Mouse (Mus musculus): ENCODE measurements around the gene Cd164l2. TPM values are rescaled to one million over a fixed set of nuclear protein-coding genes. Genes with fewer than 3 reads are reported as not detected.

The Cd164l2 gene
- 3.6 and 5.2 TPM in 2 replicates for polyA plus RNA-seq (2015; fragmentation: Nextera tagmentation; extraction: Ambion mirVana)

DNA sequence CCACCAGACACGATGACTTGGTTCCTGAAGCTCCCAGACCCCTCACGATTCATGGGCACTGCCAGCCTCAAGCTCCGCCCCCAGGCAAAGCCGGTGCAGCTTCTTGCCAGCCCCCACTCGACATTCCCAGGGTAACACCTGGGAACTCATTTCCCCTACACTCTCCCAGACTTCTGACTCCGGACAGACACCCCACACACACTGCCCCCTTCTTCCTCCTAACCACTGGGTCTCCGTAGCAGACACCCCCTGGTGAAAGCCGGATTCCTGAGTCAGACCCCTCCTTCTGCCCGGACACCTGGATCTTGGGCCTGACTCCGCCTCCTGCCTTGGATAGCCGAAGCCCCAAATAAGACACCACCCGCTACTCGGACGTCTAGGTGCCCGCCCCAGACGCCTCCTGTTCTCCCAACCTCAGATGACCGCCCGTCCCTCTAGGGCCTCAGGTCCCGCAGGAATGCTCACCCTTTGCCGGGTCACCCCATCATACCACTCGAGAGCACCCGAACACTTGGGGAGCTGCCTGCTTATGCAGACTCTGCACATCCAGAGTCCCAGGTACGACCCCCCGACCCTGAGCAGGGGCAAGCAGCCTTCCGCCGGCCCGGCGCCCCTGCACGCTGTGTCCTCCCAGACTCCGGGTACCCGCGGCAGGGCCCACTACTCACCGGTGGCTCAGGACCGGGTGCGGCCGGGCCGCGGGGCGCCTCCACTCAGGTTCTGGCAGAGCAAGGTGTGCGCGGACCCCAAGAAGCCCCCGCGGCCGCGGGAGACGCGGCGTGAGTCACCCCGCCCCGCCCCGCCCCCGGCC, at the start of gene Cd164l2, which contains the start of gene Gpr3:
Gene Cd164l2 (plus strand): TSS at position 381 of the 811 bp plus-strand sequence.
Gene Gpr3 (minus strand): TSS at position 786 of the 811 bp plus-strand sequence.
- peak; percentile 33; the same call in 1 of the 2 replicates for ATAC-seq (ENCODE audit: insufficient number of reproducible peaks, low FRiP score, low TSS enrichment, low read depth)

GRCm38 (mm10) chr4:133162196-133162595, 49.7 kb upstream of the Cd164l2 start:
- no peak overlapping the region for H3K9ac ChIP-seq
- no peaks in the 10 kb centered on the region for H3K27me3 ChIP-seq
- H3K27ac ChIP-seq = no peak overlapping the region
- H3K36me3 ChIP-seq = peaks cover 23% of the 10 kb centered on the region
- H3K4me1 ChIP-seq = peaks cover 8% of the 10 kb centered on the region; the same call in 1 of the 2 replicates
- no peaks in the 10 kb centered on the region for H3K9me3 ChIP-seq
- no peak overlapping the region for H3K4me2 ChIP-seq
- 68% methylated on average over 6 of the region's 6 CpGs for WGBS
- no peak for ATAC-seq (ENCODE audit: insufficient number of reproducible peaks, low FRiP score, low TSS enrichment, low read depth)
- H3K4me3 ChIP-seq = no peak overlapping the region

More for the DNA sequence above, at the start of gene Cd164l2, which contains the start of gene Gpr3:
- Histone ChIP-seq H3K4me1 (peaks cover 24% of the 10 kb centered on the region), H3K27me3 (peaks cover 37% of the 10 kb centered on the region), H3K4me2 (peak within 1 kb of the TSS; percentile 99), H3K27ac (no peak within 1 kb of the TSS), H3K9me3 (no peaks in the 10 kb centered on the region), H3K36me3 (no peaks in the 10 kb centered on the region), H3K4me3 (peak within 1 kb of the TSS; percentile 63), H3K9ac (peak within 1 kb of the TSS; percentile 37)
- WGBS = 2% methylated on average over 51 of the region's 52 CpGs

DNA sequence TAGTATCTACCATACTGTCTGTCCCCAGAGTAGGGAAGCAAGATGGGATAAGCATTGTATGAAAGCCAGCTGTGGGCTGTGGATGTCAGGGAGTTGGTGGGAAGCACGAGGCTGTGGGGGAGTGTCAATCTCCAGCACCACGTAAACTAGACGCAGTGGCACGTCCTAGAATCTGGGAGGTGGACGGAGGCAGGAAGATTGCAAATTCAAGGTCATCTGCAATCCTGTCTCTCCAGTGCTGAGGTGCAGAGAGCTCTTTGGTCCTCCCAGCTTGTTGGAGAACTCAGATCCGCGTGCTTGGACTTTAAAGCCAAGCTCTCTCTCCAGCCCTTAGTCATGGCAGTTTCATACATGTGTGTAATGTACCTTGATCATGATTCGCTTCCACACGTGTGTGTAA, 45.2 kb upstream of the Cd164l2 start:
- H3K27me3 ChIP-seq = no peaks in the 10 kb centered on the region
- H3K27ac ChIP-seq = no peak overlapping the region
- no peak overlapping the region for H3K4me2 ChIP-seq
- WGBS = 89% methylated on average over 9 of the region's 9 CpGs
- H3K36me3 ChIP-seq = peaks cover 17% of the 10 kb centered on the region
- H3K9ac ChIP-seq = no peak overlapping the region
- H3K4me3 ChIP-seq = no peak overlapping the region
- H3K4me1 ChIP-seq = peaks cover 18% of the 10 kb centered on the region
- no peak for ATAC-seq (ENCODE audit: insufficient number of reproducible peaks, low FRiP score, low TSS enrichment, low read depth)
- H3K9me3 ChIP-seq = no peaks in the 10 kb centered on the region

- Histone ChIP-seq H3K4me2 (no peak overlapping the region), H3K27ac (peak overlapping the region; percentile 61), H3K36me3 (peaks cover 12% of the 10 kb centered on the region), H3K27me3 (no peaks in the 10 kb centered on the region), H3K9ac (no peak overlapping the region), H3K4me3 (no peak overlapping the region), H3K9me3 (no peaks in the 10 kb centered on the region), H3K4me1 (peaks cover 28% of the 10 kb centered on the region)
- 81% methylated on average over 10 of the region's 10 CpGs for WGBS
- no peak for ATAC-seq (ENCODE audit: insufficient number of reproducible peaks, low FRiP score, low TSS enrichment, low read depth)
These were observed 42.5 kb upstream of the Cd164l2 start for GRCm38 (mm10) chr4:133169237-133170055.

- H3K4me2 ChIP-seq = no peak overlapping the region
- H3K4me3 ChIP-seq = no peak overlapping the region
- no peaks in the 10 kb centered on the region for H3K9me3 ChIP-seq
- H3K27ac ChIP-seq = peak overlapping the region; percentile 40
- no peaks in the 10 kb centered on the region for H3K27me3 ChIP-seq
- WGBS = 56% methylated on average over 3 of the region's 3 CpGs
- ATAC-seq (ENCODE audit: insufficient number of reproducible peaks, low FRiP score, low TSS enrichment, low read depth) = no peak
- H3K9ac ChIP-seq = no peak overlapping the region
- H3K4me1 ChIP-seq = peaks cover 29% of the 10 kb centered on the region
- H3K36me3 ChIP-seq = peaks cover 6% of the 10 kb centered on the region
These were observed 41.8 kb upstream of the Cd164l2 start for GRCm38 (mm10) chr4:133170056-133170524.

- Histone ChIP-seq H3K4me3 (no peak overlapping the region), H3K4me2 (no peak overlapping the region), H3K27ac (0 out of 2 replicates have a peak overlapping the region, but pooled peaks have one; percentile 40), H3K36me3 (peaks cover 4% of the 10 kb centered on the region; the same call in 1 of the 2 replicates), H3K4me1 (peaks cover 33% of the 10 kb centered on the region), H3K9me3 (no peaks in the 10 kb centered on the region), H3K9ac (no peak overlapping the region), H3K27me3 (no peaks in the 10 kb centered on the region)
- ATAC-seq (ENCODE audit: insufficient number of reproducible peaks, low FRiP score, low TSS enrichment, low read depth) = no peak
These were observed 41.3 kb upstream of the Cd164l2 start for GRCm38 (mm10) chr4:133170616-133171015.

DNA sequence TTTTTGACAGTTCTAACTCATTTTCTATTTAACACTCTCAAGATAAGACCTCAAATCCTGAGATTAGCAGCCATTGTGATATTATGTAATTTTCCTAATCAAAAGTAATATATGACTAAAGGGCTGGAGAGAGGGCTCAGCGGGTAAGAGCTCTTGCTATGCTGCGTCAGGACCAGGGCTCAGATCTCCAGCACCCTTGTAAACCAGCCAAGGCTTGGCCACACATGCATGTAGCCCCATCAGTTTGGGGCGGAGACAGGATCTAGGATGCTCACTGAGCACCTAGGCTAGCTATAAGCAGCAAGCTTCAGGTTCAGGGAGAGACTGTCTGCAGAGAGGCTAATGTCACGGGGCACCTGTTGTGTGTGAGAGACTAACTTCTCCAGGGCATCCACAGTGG, 39.5 kb upstream of the Cd164l2 start:
- no peaks in the 10 kb centered on the region for H3K9me3 ChIP-seq
- H3K4me2 ChIP-seq = no peak overlapping the region
- H3K36me3 ChIP-seq = peaks cover 10% of the 10 kb centered on the region
- ATAC-seq (ENCODE audit: insufficient number of reproducible peaks, low FRiP score, low TSS enrichment, low read depth) = no peak
- no peak overlapping the region for H3K9ac ChIP-seq
- H3K27me3 ChIP-seq = no peaks in the 10 kb centered on the region
- H3K27ac ChIP-seq = no peak overlapping the region
- H3K4me1 ChIP-seq = peaks cover 50% of the 10 kb centered on the region
- no peak overlapping the region for H3K4me3 ChIP-seq
- 84% methylated on average over 4 of the region's 4 CpGs for WGBS

GRCm38 (mm10) chr4:133174361-133174760, 37.6 kb upstream of the Cd164l2 start:
- Histone ChIP-seq H3K4me2 (no peak overlapping the region), H3K4me1 (peaks cover 46% of the 10 kb centered on the region), H3K27ac (peak overlapping the region; percentile 48), H3K9me3 (no peaks in the 10 kb centered on the region), H3K4me3 (no peak overlapping the region), H3K36me3 (peaks cover 23% of the 10 kb centered on the region), H3K9ac (no peak overlapping the region), H3K27me3 (no peaks in the 10 kb centered on the region)
- 48% methylated on average over 4 of the region's 4 CpGs for WGBS
- no peak for ATAC-seq (ENCODE audit: insufficient number of reproducible peaks, low FRiP score, low TSS enrichment, low read depth)

DNA sequence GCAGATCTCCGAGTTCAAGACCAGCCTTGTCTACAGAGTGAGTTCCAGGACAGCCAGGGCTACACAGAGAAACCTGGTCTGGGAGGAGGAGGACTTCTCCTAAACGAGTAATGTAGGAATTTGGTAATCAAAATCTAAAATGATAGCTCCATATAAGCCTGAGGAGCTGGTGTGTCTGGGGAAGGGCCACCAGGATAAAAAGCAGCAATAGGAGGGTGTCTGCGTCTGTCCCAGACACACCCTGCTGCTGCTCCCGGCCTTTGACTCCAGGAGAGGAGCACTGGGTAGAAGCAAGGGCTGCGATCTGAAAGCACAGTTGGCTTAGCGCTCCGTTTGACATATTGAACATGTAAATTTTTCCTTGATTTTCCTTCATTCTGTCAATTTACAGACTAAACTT, 36.7 kb upstream of the Cd164l2 start:
- 69% methylated on average over 7 of the region's 7 CpGs for WGBS
- H3K9ac ChIP-seq = no peak overlapping the region
- H3K4me2 ChIP-seq = no peak overlapping the region
- no peaks in the 10 kb centered on the region for H3K27me3 ChIP-seq
- H3K36me3 ChIP-seq = peaks cover 30% of the 10 kb centered on the region
- no peak overlapping the region for H3K4me3 ChIP-seq
- H3K4me1 ChIP-seq = peaks cover 37% of the 10 kb centered on the region
- ATAC-seq (ENCODE audit: insufficient number of reproducible peaks, low FRiP score, low TSS enrichment, low read depth) = no peak
- H3K27ac ChIP-seq = peak overlapping the region; percentile 47
- no peaks in the 10 kb centered on the region for H3K9me3 ChIP-seq

- H3K4me1 ChIP-seq = peaks cover 32% of the 10 kb centered on the region
- H3K36me3 ChIP-seq = peaks cover 38% of the 10 kb centered on the region
- WGBS = 23% methylated on average over 14 of the region's 14 CpGs
- H3K9me3 ChIP-seq = no peaks in the 10 kb centered on the region
- H3K27me3 ChIP-seq = no peaks in the 10 kb centered on the region
- no peak overlapping the region for H3K4me3 ChIP-seq
- H3K4me2 ChIP-seq = no peak overlapping the region
- H3K9ac ChIP-seq = no peak overlapping the region
- H3K27ac ChIP-seq = peak overlapping the region; percentile 47; the same call in 1 of the 2 replicates
- ATAC-seq (ENCODE audit: insufficient number of reproducible peaks, low FRiP score, low TSS enrichment, low read depth) = no peak
These were observed 35.8 kb upstream of the Cd164l2 start for GRCm38 (mm10) chr4:133175998-133176760.

DNA sequence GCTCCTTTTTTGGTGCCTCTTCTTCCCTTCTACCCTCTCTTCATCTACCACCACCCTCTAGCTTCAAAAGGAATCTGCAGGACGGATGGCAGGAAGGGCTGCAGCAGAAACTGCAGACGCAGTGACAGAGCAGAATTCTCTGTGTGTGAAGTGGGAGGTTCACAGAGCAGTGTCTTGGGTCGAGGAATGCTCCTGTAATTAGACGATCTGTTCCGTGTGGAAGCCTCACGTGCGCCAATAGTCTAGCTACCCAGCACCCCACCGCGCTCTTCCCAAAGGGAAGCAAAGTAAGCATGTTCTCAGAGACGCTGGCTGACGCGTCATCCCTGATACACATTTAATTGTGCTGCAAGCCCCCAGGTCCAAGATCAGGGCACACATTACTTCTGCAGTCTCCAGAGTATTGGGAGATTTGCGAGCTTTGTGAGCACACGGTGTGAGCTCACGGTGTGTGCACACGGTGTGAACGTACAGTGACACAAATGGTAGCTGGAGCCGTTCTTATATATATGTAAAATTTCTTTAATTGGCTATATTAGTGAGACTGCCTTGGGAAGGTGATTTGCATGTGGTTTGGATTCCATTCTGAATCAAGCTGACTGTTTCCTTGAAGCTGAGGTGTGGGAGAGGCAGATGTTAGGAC, 35.0 kb upstream of the Cd164l2 start:
- Histone ChIP-seq H3K4me2 (no peak overlapping the region), H3K9me3 (no peaks in the 10 kb centered on the region), H3K27me3 (no peaks in the 10 kb centered on the region), H3K36me3 (peaks cover 45% of the 10 kb centered on the region), H3K9ac (no peak overlapping the region), H3K4me3 (no peak overlapping the region), H3K4me1 (peaks cover 32% of the 10 kb centered on the region), H3K27ac (0 out of 2 replicates have a peak overlapping the region, but pooled peaks have one; percentile 47)
- 61% methylated on average over 18 of the region's 18 CpGs for WGBS
- ATAC-seq (ENCODE audit: insufficient number of reproducible peaks, low FRiP score, low TSS enrichment, low read depth) = no peak

All from limb, embryonic 15.5 days (tissue).